Mouse (Mus musculus) spleen, postnatal 4 days (tissue): ENCODE results near the gene Gm28897.
"Not testable (repeated sequence)": the region's sequence is repeated elsewhere in the genome, so short reads cannot be mapped to it uniquely, and the experiment has no call there.

Experiments
- DNase-seq, 2 experiments: peaks; one replicate each; pipeline ENCODE4 v3.0.0; 2022; ENCODE audit warnings: low spot score in 2 of 2

The Gm28897 gene

DNA sequence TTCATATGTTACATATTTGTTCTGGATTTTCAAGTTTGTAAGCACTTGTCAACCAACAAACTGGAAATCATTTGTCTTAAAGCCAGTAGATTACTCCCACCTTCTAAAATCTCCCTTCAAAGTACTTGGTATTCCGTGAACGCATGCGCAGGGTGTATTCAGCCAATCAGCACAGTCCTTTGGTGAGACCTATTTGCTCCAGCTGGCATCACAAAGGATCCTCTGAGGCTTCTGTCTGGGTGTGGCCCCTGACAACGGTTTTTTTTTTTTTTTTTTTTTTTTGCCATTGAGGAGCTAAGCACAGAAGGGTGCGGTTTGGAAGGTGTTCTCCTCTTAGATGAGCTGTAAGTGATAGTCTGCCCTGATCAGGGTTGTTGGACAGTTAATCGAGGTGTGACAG lies at the start of gene Gm28897:
Gm28897 (plus strand) TSS at position 301 of the 400 bp plus-strand sequence.
- DNase-seq: not testable (repeated sequence)
